Mouse (Mus musculus) left cerebral cortex, postnatal 10 days (tissue): ENCODE data around the gene Trim30b. TPM values are rescaled to one million over a fixed set of nuclear protein-coding genes. Genes with fewer than 3 reads are reported as not detected.
A peak's percentile ranks its signal among the peaks of the same experiment; 100 is the strongest.
"Not testable (repeated sequence)": the region's sequence is repeated elsewhere in the genome, so short reads cannot be mapped to it uniquely, and the experiment has no call there.

Experiments
- DNase-seq, 2 experiments: peaks; one replicate each; pipeline ENCODE4 v3.0.0; 2021 to 2022; ENCODE audit warnings: low spot score in 2 of 2, mixed read lengths in 1 of 2; ENCODE audit errors: extremely low spot score in 1 of 2
- intact Hi-C: fragments of 180-260 bp; cut with DNase I; formaldehyde crosslinking; loops from one replicate; pipeline ENCODE4 v1.15.1; 2025
- total RNA-seq, 2 experiments: library from RNA; stranded (reverse); gene quantifications; 2 replicates each; pipeline ENCODE4 v1.2.3; 2021

Trim30b gene
- total RNA-seq: not detected

DNA sequence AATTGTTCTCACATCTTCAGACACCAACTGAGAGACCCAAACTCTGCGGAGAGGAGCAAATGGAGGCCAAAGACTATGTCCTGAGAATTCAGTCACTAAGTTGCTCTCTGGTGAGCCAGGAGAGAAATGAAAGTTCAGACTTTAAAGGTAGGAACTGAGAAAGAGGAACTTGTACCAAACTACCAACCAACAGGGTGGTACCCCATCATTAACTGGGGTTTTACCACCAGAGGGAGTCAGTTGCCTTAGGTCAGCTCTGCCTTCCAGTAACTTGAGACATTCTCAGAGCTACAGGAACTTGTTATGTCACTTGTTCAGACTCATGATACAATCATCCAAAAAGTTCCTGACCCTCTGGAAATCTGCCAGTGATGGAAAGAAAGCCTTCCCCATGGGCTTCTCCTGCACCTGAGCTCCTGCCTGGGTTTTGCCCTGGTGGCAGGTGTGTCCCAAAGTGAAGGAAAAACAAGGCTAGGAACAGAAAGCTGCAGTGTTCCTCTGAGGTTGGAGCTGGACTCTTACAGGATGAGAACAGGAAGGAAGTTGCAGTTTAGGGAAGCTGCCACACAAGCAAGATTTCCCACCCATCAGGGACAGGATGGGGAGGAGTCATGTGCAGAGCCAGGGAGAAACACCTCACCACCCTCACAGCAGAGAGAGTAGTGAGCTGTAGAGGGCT, at the start of gene Trim30b:
Gene Trim30b, minus strand, starts transcription at position 149 of the 679 bp plus-strand sequence.
- intact Hi-C loops: no loop called here
- DNase-seq: no peak

DNA sequence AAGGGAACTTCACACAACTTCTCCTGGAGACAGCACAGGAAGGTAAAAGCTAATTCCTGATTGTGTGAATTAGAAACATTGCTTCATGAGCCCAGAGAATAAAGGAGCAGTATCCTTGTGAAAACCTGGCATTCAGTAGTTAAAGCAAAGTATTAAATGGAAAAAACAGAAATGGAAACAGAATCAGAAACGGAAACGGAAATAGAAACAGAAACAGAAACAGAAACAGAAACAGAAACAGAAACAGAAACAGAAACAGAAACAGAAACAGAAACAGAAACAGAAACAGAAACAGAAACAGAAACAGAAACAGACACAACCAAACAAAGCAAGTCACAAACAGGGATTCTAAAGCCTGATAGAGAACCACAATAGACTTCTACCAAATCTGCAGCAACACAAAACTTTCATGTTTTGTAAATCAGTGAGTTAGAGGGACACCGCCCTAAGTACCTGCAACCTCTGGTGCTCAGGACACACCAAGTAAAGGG, 34.8 kb upstream of the Trim30b start:
- no peak for DNase-seq
- intact Hi-C loops: no loop called here

DNA sequence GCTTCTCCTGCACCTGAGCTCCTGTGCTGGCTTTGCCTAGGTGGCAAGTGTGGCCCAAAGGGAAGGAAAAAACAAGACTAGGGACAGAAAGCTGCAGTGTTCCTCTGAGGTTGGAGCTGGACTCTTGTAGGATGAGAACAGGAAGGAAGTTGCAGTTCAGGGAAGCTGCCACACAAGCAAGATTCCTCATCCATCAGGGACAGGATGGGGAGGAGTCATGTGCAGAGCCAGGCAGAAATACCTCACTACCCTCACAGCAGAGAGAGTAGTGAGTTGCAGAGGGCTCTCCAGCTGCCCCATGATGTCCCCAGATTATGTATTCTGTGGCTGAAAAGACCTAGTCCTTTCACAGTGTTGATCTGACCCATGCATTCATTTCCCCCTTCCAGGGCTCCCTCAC, 31.5 kb upstream of the Trim30b start:
- DNase-seq: no peak
- intact Hi-C loops: no loop called here

DNA sequence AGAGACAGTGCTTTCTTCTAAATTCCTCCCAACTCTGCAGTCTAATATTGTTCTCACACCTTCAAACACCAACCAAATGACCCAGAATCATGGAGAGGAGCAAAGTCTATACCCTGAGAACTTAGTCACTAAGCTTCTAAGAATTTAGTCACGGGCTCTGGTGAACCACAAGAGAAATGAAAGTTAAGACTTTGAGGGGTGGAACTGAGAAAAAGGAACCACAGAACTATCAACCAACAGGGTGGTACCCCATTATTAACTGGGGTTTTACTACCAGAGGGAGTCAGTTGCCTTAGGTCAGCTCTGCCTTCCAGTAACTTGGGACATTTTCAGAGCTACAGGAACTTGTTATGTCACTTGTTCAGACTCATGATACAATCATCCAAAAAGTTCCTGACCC, 31.0 kb upstream of the Trim30b start, which contains the start of gene Trim30c:
Gene Trim30c, minus strand, starts transcription at position 140 of the 400 bp plus-strand sequence.
- no peak for DNase-seq
- intact Hi-C loops: no loop called here

DNA sequence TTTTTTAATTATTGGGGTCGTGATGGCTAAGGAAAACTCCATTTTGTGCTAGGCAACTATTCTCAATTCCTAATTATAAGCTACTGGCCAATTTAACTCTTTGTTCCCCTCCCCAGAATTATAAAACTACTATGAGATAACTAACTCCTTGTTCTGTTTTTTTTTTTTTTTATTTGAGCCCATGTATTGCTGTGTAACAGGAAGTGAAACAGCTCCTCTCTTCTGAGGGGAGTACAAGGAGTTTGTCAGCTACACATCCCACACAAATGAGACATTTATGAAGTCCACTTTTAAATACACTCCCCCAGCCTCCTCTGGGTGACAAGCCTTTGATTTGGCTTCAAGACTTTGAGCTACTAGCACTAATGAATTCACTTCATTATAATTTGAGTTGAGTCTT, 28.8 kb upstream of the Trim30b start:
- intact Hi-C loops: no loop called here
- no peak for DNase-seq

DNA sequence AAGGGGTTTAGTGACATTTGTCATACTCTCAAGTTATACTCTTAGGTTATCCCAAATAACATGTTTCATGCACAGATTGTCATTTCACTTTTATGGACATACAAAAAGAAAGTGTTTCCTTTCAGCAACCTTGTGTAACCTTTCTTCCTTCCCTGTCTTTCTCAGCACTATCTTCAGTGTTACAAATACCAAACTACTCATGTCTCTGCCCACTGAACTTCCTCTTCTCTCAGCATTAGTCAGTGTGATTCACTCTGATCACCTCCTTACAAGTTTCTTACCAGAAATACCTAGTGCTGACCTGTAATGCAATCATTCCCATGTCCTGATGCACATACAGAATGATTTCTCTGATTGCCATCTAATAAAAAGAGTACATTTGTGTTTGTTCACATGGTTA, 3.3 kb downstream of the Trim30b start:
- no peak for DNase-seq
- intact Hi-C loops: no loop called here

DNA sequence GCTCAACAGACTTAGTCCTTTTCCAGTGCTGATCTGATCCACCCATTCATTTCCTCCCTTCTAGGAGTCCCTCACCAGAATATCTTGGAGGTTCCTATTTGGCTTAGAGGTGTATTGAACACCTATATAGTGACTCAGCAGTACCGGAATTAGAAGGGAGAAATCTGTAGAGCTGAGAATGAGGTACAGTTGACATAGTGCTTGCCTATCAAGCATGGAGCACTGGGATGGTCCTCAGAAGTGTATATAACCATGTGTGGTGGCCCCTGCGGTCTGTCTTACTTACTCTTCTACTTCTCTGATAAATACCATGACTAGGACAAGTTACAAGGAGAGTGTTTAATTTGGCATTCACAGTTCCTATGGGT, 16.1 kb downstream of the Trim30b start:
- intact Hi-C loops: no loop called here

DNA sequence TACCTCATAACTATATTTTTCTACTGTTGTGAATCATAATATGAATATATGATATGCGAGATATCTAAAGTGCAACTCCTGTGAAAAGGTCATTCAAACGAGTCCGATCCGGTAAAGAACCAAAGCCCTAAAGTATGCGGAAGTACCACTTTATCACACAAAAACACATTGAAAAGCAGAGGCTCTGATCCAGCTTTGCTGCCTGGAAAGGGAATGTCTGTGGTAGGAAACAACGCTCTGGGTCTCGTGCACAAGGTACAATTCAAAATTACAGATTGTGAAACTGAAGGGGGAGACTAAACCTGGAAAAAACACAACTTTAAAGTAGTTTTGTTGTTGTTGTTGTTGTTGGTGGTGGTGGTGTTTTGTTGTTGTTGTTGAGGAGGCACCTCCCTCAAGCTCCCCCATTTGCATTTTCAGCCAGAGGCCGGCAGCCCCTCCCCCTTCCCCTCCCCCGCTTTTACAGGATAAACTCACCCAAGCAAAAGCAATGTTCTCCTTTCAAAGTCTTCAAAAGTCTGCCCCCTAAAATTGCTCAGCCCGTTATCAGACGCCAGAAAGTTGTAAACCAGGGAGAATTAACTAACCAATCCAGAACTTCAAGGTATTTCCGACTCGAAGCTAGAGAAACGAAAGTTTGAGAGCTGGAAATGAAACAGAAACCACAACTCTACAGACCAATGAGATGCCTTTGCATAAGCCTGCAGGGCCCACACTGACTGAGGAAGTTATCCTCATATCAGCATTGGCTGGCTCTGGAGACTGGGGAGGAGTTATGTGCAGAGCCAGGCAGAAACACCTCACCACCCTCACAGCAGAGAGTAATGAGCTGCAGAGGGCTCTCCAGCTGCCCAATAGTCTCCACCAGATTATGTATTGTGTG, 16.7 kb downstream of the Trim30b start, which contains the start of gene Trim12c:
Gene Trim12c, minus strand, starts transcription at position 646 of the 883 bp plus-strand sequence.
- intact Hi-C loops: no loop called here
- DNase-seq: peak; percentile 2 to 62

More for the DNA sequence above, 16.1 kb downstream of the Trim30b start:
- no peak for DNase-seq

DNA sequence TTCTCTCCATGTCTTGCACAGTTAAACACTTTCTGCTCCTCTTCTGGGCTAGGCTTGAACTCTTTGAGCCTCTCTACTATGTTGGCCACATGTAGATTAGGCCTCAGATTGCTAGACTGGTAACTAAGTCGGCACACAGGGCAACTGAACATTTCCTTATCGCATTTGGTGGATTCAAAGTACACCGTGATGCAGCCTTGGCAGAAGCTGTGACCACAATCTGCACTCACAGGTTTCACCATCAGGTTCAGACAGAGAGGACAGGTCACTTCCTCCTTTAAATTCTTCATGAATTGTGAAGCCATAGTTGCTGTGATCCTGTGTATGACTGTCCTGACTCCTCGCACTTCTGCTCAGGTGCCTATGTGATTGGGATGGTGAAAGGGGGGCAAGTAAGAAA, 21.6 kb downstream of the Trim30b start:
- DNase-seq, intact Hi-C loops: not testable (repeated sequence)

DNA sequence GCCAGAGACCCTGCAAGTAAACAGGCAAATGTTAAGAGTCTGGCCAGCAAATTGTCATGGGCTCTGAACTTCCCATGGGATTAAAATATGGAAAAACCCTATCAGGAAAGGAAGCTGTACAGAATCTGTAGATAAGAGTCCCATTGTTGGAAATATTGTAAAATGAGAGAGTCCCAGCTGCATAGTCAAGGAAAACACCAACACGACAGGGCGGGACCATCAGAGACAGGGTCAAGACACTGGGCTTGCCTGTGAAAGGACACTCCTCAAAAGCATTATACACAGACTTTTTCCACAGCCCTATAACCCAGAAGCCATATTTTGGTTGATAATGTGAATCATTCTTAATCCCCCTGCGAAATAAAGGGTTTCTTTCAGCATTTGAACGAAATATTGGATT, 28.9 kb downstream of the Trim30b start:
- DNase-seq, intact Hi-C loops: not testable (repeated sequence)

DNA sequence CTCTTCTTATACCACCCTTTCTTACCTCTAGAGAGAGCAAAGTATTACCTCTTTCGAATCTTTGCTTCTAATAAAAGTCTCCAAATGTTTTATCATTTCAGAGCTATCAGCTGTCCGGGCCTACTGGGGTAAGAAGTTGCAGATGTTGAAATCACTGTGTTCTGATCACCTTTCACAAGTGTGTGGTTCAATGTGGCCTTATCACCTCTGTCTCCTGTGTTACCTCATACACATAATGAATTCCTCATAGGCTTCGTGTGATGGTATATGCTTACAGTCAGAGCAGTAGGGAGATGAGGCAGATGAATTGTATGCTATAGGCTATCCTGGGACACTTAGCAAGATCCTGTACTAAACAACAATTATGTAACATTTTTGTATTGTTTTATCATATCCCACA, 34.1 kb downstream of the Trim30b start:
- DNase-seq, intact Hi-C loops: not testable (repeated sequence)

DNA sequence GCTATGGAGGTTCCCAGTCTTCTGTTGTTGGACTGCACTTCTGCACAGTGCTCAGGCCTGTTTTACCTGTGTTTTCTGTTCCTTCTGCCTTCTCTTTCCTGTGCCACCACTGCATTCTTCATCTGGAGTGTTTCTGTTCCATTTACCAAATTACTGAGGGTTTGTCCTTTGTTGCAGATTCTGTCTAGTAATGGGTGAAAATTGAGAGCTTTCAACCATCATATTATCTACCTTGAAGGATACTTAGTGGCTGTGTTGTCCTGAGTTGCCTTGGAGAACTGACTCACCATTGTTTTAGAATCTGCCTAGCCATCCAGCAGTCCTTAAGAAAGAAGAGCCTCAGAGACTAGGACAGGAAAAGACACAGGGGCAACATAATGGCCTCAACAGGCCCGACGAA, 40.5 kb downstream of the Trim30b start, which contains the start of gene Trim34b:
Gene Trim34b, plus strand, starts transcription at position 301 of the 400 bp plus-strand sequence.
- intact Hi-C loops, DNase-seq: not testable (repeated sequence)

DNA sequence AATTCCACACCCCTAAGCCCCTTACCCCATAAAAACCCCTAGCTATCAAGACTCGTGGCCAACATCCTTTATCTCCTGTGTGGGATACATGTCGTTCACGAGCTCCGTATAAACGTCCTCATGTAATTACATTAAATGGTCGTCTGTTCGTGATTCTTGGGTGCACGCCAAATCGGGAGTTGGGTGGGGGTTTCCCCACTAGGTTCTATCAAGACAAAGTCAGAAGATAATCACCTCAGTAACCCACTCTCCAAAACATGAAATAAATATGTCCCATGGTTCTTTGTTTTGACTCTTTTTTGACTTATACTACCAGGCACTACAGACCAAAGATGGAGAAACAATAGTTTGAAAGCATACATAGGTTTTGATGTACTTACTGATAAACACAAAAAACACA, 47.7 kb downstream of the Trim30b start:
- intact Hi-C loops: no loop called here
- no peak for DNase-seq

DNA sequence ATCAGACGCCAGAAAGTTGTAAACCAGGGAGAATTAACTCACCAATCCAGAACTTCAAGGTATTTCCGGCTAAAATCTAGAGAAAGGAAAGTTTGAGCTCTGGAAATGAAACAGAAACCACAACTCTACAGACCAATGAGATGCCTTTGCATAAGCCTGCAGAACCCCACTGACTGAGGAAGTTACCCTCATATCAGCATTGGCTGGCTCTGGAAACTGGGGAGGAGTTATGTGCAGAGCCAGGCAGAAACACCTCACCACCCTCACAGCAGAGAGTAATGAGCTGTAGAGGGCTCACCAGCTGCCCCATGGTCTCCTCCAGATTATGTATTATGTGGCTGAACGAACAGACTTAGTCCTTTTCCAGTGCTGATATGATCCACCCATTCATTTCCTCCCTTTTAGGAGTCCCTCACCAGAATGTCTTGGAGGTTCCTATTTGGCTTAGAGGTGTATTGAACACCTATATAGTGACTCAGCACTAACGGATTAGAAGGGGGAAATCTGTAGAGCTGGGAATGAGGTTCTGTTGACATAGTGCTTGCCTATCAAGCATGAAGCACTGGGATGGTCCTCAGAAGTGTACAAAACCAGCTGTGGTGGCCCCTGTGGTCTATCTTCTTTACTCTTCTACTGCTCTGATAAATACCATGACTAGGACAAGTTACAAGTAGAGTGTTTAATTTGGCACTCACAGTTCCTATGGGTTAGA, 54.2 kb downstream of the Trim30b start, which contains the start of gene Trim12a:
Gene Trim12a, minus strand, starts transcription at position 98 of the 712 bp plus-strand sequence.
- intact Hi-C loops, DNase-seq: not testable (repeated sequence)

DNA sequence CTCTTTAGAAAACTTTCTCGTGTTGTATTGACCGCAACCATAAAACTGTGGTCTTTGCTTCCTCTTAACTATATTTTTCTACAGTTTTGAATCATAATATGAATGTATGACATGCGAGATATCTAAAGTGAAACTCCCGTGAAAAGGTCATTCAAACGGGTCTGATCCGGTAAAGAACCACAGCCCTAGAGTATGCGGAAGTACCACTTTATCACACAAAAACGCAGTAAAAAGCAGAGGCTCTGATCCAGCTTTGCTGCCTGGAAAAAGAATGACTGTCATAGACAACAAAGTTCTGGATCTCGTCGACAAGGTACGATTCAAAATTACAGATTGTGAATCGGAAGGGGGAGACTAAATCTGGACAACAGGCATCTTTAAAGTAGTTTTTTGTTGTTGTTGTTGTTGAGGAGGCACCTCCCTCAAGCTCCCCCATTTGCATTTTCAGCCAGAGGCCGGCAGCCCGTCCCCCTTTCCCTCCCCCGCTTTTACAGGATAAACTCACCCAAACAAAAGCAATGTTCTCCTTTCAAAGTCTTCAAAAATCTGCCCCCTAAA, 54.8 kb downstream of the Trim30b start:
- intact Hi-C loops: no loop called here
- DNase-seq: no peak
